In genomic region chr12:112808212-112808586, GRCm38 (mm10) we compare ENCODE assay signal across 8 mouse cellular contexts. TPM values are rescaled to one million over a fixed set of nuclear protein-coding genes. Genes with fewer than 3 reads are reported as not detected.
DNase-seq lines count a peak whose midpoint lies in the region; ATAC-seq and TF ChIP-seq lines count a peak whose summit lies in the region.

No protein-coding gene starts in this region.

- H3K4me2 ChIP-seq in kidney, embryonic 14.5 days (replicated peaks; ENCODE audit: low read depth, low read length) = peak overlapping the region; percentile 96
- peak overlapping the region; percentile 96 for H3K4me2 ChIP-seq in embryonic facial prominence, embryonic 11.5 days (ENCODE audit: low read depth, low read length)
- peak overlapping the region; percentile 98 for H3K4me2 ChIP-seq in hindbrain, postnatal 0 days (ENCODE audit: low read depth, low read length)
- H3K4me2 ChIP-seq in myocyte (ENCODE audit: low read depth) = peak overlapping the region; percentile 94

- DNase-seq in kidney, postnatal 10 days = no peak
- DNase-seq in embryonic facial prominence, embryonic 11.5 days (ENCODE audit: low spot score) = no peak
- DNase-seq in hindbrain, postnatal 0 days (ENCODE audit: low spot score) = no peak
- no peak for DNase-seq in adrenal gland, postnatal 36 days
- no peak for DNase-seq in right cerebral cortex, postnatal 14 days
- no peak for DNase-seq in lung, postnatal 4 days

- TF ChIP-seq POLR2A in myocyte (IDR thresholded peaks at IDR 0.05; ENCODE audit: insufficient read length, low read depth) = no peak

- H3K4me3 ChIP-seq in kidney, embryonic 14.5 days (ENCODE audit: low read length) = peak overlapping the region; percentile 69
- peak overlapping the region; percentile 70 for H3K4me3 ChIP-seq in embryonic facial prominence, embryonic 11.5 days (ENCODE audit: low read depth, low read length)
- H3K4me3 ChIP-seq in hindbrain, postnatal 0 days (ENCODE audit: low read length) = peak overlapping the region; percentile 68
- H3K4me3 ChIP-seq in myocyte = peak overlapping the region; percentile 44

- H3K27ac ChIP-seq in kidney, embryonic 14.5 days (ENCODE audit: low read depth, low read length) = no peak overlapping the region
- H3K27ac ChIP-seq in embryonic facial prominence, embryonic 11.5 days (replicated peaks; ENCODE audit: low read depth, low read length) = no peak overlapping the region
- peak overlapping the region; percentile 83 for H3K27ac ChIP-seq in hindbrain, postnatal 0 days

- ATAC-seq in kidney, embryonic 14.5 days (ENCODE audit: low FRiP score, low TSS enrichment) = peak; percentile 24; the same call in 1 of the 2 replicates
- peak; percentile 19; the same call in 1 of the 2 replicates for ATAC-seq in embryonic facial prominence, embryonic 11.5 days (replicated peaks; ENCODE audit: insufficient number of reproducible peaks, low FRiP score, low TSS enrichment, low read depth)
- ATAC-seq in hindbrain, postnatal 0 days = peak; percentile 11; the same call in 1 of the 2 replicates

- no peak overlapping the region for H3ac ChIP-seq in myocyte (ENCODE audit: control insufficient read depth, insufficient read length)

- WGBS in kidney, embryonic 14.5 days = 65% methylated on average over 5 of the region's 5 CpGs
- WGBS in embryonic facial prominence, embryonic 11.5 days = 73% methylated on average over 5 of the region's 5 CpGs
- 53% methylated on average over 5 of the region's 5 CpGs for WGBS in hindbrain, postnatal 0 days

- peak overlapping the region; percentile 58; the same call in 1 of the 2 replicates for H3K9ac ChIP-seq in kidney, embryonic 14.5 days (ENCODE audit: low read depth, low read length)
- H3K9ac ChIP-seq in embryonic facial prominence, embryonic 11.5 days (replicated peaks; ENCODE audit: low read length) = peak overlapping the region; percentile 58
- peak overlapping the region; percentile 70 for H3K9ac ChIP-seq in hindbrain, postnatal 0 days (replicated peaks; ENCODE audit: low read length)

- H3K27me3 ChIP-seq in kidney, embryonic 14.5 days (ENCODE audit: control insufficient read depth, insufficient read depth, low read length) = 0 out of 2 replicates have a peak, but pooled peaks cover 4% of the 10 kb centered on the region
- H3K27me3 ChIP-seq in embryonic facial prominence, embryonic 11.5 days (ENCODE audit: control insufficient read depth, insufficient read depth, low read length) = no peaks in the 10 kb centered on the region
- no peaks in the 10 kb centered on the region for H3K27me3 ChIP-seq in hindbrain, postnatal 0 days (ENCODE audit: insufficient read depth, low read length)
- no peaks in the 10 kb centered on the region for H3K27me3 ChIP-seq in myocyte (ENCODE audit: control insufficient read depth, insufficient read depth, insufficient read length)

- H3K4me1 ChIP-seq in kidney, embryonic 14.5 days (ENCODE audit: control insufficient read depth, insufficient read depth, low read length) = peaks cover 15% of the 10 kb centered on the region
- H3K4me1 ChIP-seq in embryonic facial prominence, embryonic 11.5 days (ENCODE audit: control insufficient read depth, insufficient read depth, low read length) = no peaks in the 10 kb centered on the region
- H3K4me1 ChIP-seq in hindbrain, postnatal 0 days (ENCODE audit: insufficient read depth, low read length) = 0 out of 2 replicates have a peak, but pooled peaks cover 10% of the 10 kb centered on the region

- H3K36me3 ChIP-seq in kidney, embryonic 14.5 days (ENCODE audit: control insufficient read depth, insufficient read depth, low read length) = no peaks in the 10 kb centered on the region
- no peaks in the 10 kb centered on the region; the same call in 1 of the 2 replicates for H3K36me3 ChIP-seq in embryonic facial prominence, embryonic 11.5 days (replicated peaks; ENCODE audit: control insufficient read depth, insufficient read depth, low read depth, low read length)
- no peaks in the 10 kb centered on the region for H3K36me3 ChIP-seq in hindbrain, postnatal 0 days (ENCODE audit: insufficient read depth, low read length)
- H3K36me3 ChIP-seq in myocyte (ENCODE audit: control insufficient read depth, insufficient read depth) = no peaks in the 10 kb centered on the region

- H3K79me2 ChIP-seq in myocyte (ENCODE audit: control insufficient read depth, insufficient read depth) = no peaks in the 10 kb centered on the region

- no peak for TF ChIP-seq CTCF in hindbrain, postnatal 0 days (IDR thresholded peaks at IDR 0.05; ENCODE audit: low read depth)

- H3K9me3 ChIP-seq in kidney, embryonic 14.5 days (ENCODE audit: control insufficient read depth, low read length) = no peaks in the 10 kb centered on the region
- H3K9me3 ChIP-seq in embryonic facial prominence, embryonic 11.5 days (replicated peaks; ENCODE audit: control insufficient read depth, low read length) = no peaks in the 10 kb centered on the region
- H3K9me3 ChIP-seq in hindbrain, postnatal 0 days (ENCODE audit: low read length) = no peaks in the 10 kb centered on the region

TF ChIP-seq in myocyte, 11 proteins besides CTCF, POLR2A, EP300 and RAD21:
- TF ChIP-seq CEBPB (IDR thresholded peaks at IDR 0.05; ENCODE audit: insufficient read depth, poor library complexity, severe bottlenecking) (no peak), E2F4 (IDR thresholded peaks at IDR 0.05; ENCODE audit: insufficient read depth) (no peak), REST (IDR thresholded peaks at IDR 0.05; ENCODE audit: insufficient read depth, insufficient read length) (no peak), SRF (IDR thresholded peaks at IDR 0.05; ENCODE audit: control insufficient read depth, insufficient read length, low read depth) (no peak), MYOD1 (IDR thresholded peaks at IDR 0.05; ENCODE audit: control insufficient read depth in 1 of 3, insufficient read length in 2 of 3, low read depth in 2 of 3) (no peak), TCF12 (IDR thresholded peaks at IDR 0.05; ENCODE audit: insufficient read depth, poor library complexity, severe bottlenecking) (no peak), TCF3 (IDR thresholded peaks at IDR 0.05; ENCODE audit: insufficient read length, low read depth) (no peak), USF1 (IDR thresholded peaks at IDR 0.05; ENCODE audit: low read depth) (no peak), MAX (IDR thresholded peaks at IDR 0.05; ENCODE audit: low read depth) (no peak), POLR2AphosphoS2 (IDR thresholded peaks at IDR 0.05; ENCODE audit: insufficient read length, low read depth) (no peak), MYOG (IDR thresholded peaks at IDR 0.05; ENCODE audit: control insufficient read depth in 1 of 3, insufficient read depth in 1 of 3, insufficient read length in 2 of 3, low read depth in 2 of 3) (no peak)

RNA-seq across cellular contexts. Expression of gene Clba1, which starts 0.5 kb away (rescaled TPM):
- 8.5 and 8.9 TPM in 2 replicates for polyA plus RNA-seq in kidney, embryonic 14.5 days (2014; fragmentation: Nextera tagmentation; extraction: Ambion mirVana)
- polyA plus RNA-seq in embryonic facial prominence, embryonic 11.5 days (2014; fragmentation: Nextera tagmentation; extraction: Ambion mirVana) = 8.3 and 9.5 TPM in 2 replicates
- 16.7 and 16.9 TPM in 2 replicates for total RNA-seq in hindbrain, postnatal 0 days (2014; rRNA removed)
- polyA plus RNA-seq in hindbrain, postnatal 0 days (2015; fragmentation: Nextera tagmentation; extraction: Ambion mirVana) = 20.3 and 21.0 TPM in 2 replicates
- polyA plus RNA-seq in myocyte (2012; fragmentation: generic; extraction: Trizol) = 9.6 TPM
- 10 to 100 TPM; 10.0 to 12.0 TPM for total RNA-seq in adrenal gland, postnatal 36 days (2021)

RNA-seq across cellular contexts. Expression of gene Ahnak2, which starts 5.7 kb away (rescaled TPM):
- polyA plus RNA-seq in kidney, embryonic 14.5 days (2014; fragmentation: Nextera tagmentation; extraction: Ambion mirVana) = 0.53 and 0.86 TPM in 2 replicates
- polyA plus RNA-seq in embryonic facial prominence, embryonic 11.5 days (2014; fragmentation: Nextera tagmentation; extraction: Ambion mirVana) = 0.13 and 0.18 TPM in 2 replicates
- total RNA-seq in hindbrain, postnatal 0 days (2014; rRNA removed) = 7.7 and 12.1 TPM in 2 replicates
- polyA plus RNA-seq in hindbrain, postnatal 0 days (2015; fragmentation: Nextera tagmentation; extraction: Ambion mirVana) = 3.3 and 3.6 TPM in 2 replicates
- polyA plus RNA-seq in myocyte (2012; fragmentation: generic; extraction: Trizol) = 24.4 TPM
- total RNA-seq in adrenal gland, postnatal 36 days (2021) = 1 to 10 TPM; 7.5 to 7.7 TPM

RNA-seq across cellular contexts. Expression of gene Cdca4, which starts 21.0 kb away (rescaled TPM):
- polyA plus RNA-seq in kidney, embryonic 14.5 days (2014; fragmentation: Nextera tagmentation; extraction: Ambion mirVana) = 117 and 148 TPM in 2 replicates
- 175 and 179 TPM in 2 replicates for polyA plus RNA-seq in embryonic facial prominence, embryonic 11.5 days (2014; fragmentation: Nextera tagmentation; extraction: Ambion mirVana)
- total RNA-seq in hindbrain, postnatal 0 days (2014; rRNA removed) = 27.9 and 28.6 TPM in 2 replicates
- polyA plus RNA-seq in hindbrain, postnatal 0 days (2015; fragmentation: Nextera tagmentation; extraction: Ambion mirVana) = 23.6 and 25.2 TPM in 2 replicates
- polyA plus RNA-seq in myocyte (2012; fragmentation: generic; extraction: Trizol) = 21.5 TPM
- total RNA-seq in adrenal gland, postnatal 36 days (2021) = 10 to 100 TPM; 14.7 to 19.5 TPM

RNA-seq across cellular contexts. Expression of gene Pld4, which starts 47.7 kb away (rescaled TPM):
- polyA plus RNA-seq in kidney, embryonic 14.5 days (2014; fragmentation: Nextera tagmentation; extraction: Ambion mirVana) = 4.8 and 7.8 TPM in 2 replicates
- 3.4 and 6.5 TPM in 2 replicates for polyA plus RNA-seq in embryonic facial prominence, embryonic 11.5 days (2014; fragmentation: Nextera tagmentation; extraction: Ambion mirVana)
- total RNA-seq in hindbrain, postnatal 0 days (2014; rRNA removed) = 10.5 and 14.5 TPM in 2 replicates
- polyA plus RNA-seq in hindbrain, postnatal 0 days (2015; fragmentation: Nextera tagmentation; extraction: Ambion mirVana) = 9.4 and 10.8 TPM in 2 replicates
- polyA plus RNA-seq in myocyte (2012; fragmentation: generic; extraction: Trizol) = 0.08 TPM
- 10 to 100 TPM in 1 of 2 experiments, 1 to 10 TPM in 1; 7.5 to 11.9 TPM for total RNA-seq in adrenal gland, postnatal 36 days (2021)

RNA-seq across cellular contexts. Expression of gene Gpr132, which starts 59.8 kb away (rescaled TPM):
- polyA plus RNA-seq in kidney, embryonic 14.5 days (2014; fragmentation: Nextera tagmentation; extraction: Ambion mirVana) = 0.14 and 0.27 TPM in 2 replicates
- polyA plus RNA-seq in embryonic facial prominence, embryonic 11.5 days (2014; fragmentation: Nextera tagmentation; extraction: Ambion mirVana) = 0.15 TPM in 1 of 2 replicates, not detected in the other
- total RNA-seq in hindbrain, postnatal 0 days (2014; rRNA removed) = 0.10 TPM in 1 of 2 replicates, not detected in the other
- 0.05 TPM in 1 of 2 replicates, not detected in the other for polyA plus RNA-seq in hindbrain, postnatal 0 days (2015; fragmentation: Nextera tagmentation; extraction: Ambion mirVana)
- polyA plus RNA-seq in myocyte (2012; fragmentation: generic; extraction: Trizol) = 0.02 TPM
- total RNA-seq in adrenal gland, postnatal 36 days (2021) = under 1 TPM; 0.33 to 0.40 TPM
